Mouse (Mus musculus): ENCODE measurements around the gene Ptk7.

GRCm38 (mm10) chr17:46649811-46650210, 20.5 kb upstream of the Ptk7 start:
- no peak for TF ChIP-seq POLR2A (IDR thresholded peaks at IDR 0.05; ENCODE audit: control insufficient read depth, low read depth, low read length)
- no peak for TF ChIP-seq CTCF (IDR thresholded peaks at IDR 0.05; ENCODE audit: control insufficient read depth, insufficient read depth, insufficient replicate concordance, low read depth, low read length)

All from testis, adult 2 months (tissue).